Mouse (Mus musculus) forebrain, embryonic 16.5 days (tissue): ENCODE results near the gene Sly. TPM values are rescaled to one million over a fixed set of nuclear protein-coding genes. Genes with fewer than 3 reads are reported as not detected.
"Not testable (repeated sequence)": the region's sequence is repeated elsewhere in the genome, so short reads cannot be mapped to it uniquely, and the experiment has no call there.

Experiments
- ATAC-seq: fragments of 200-750 bp; cut with Nextera tagmentation; 2 replicates; pipeline ENCODE4 v1.8.0; 2017; ENCODE audit warnings: mild to moderate bottlenecking, moderate library complexity
- H3K27ac ChIP-seq: fragments of 300-500 bp; sonication (generic); 2 replicates; pipeline ENCODE4 v1.5.1; 2014; ENCODE audit warnings: low read length, control low read depth
- H3K27me3 ChIP-seq: fragments of 300-500 bp; sonication (generic); replicated peaks from 2 replicates; pipeline ENCODE4 v1.6.1; 2014; ENCODE audit warnings: low read length; ENCODE audit not compliant: control insufficient read depth, insufficient read depth
- H3K36me3 ChIP-seq: fragments of 300-500 bp; sonication (generic); 2 replicates; pipeline ENCODE4 v1.6.1; 2014; ENCODE audit not compliant: control insufficient read depth, insufficient read depth
- H3K4me1 ChIP-seq: fragments of 300-500 bp; sonication (generic); replicated peaks from 2 replicates; pipeline ENCODE4 v1.6.1; 2014; ENCODE audit warnings: low read length; ENCODE audit not compliant: control insufficient read depth, insufficient read depth
- H3K4me2 ChIP-seq: fragments of 300-500 bp; sonication (generic); 2 replicates; pipeline ENCODE4 v1.6.1; 2014; ENCODE audit warnings: mild to moderate bottlenecking, low read length, control low read depth
- H3K4me3 ChIP-seq: fragments of 300-500 bp; sonication (generic); replicated peaks from 2 replicates; pipeline ENCODE4 v1.5.1; 2014; ENCODE audit warnings: mild to moderate bottlenecking, low read length, control low read depth
- H3K9ac ChIP-seq: fragments of 300-500 bp; sonication (generic); replicated peaks from 2 replicates; pipeline ENCODE4 v1.6.1; 2014; ENCODE audit warnings: low read depth, low read length, control low read depth
- H3K9me3 ChIP-seq: fragments of 300-500 bp; sonication (generic); 2 replicates; pipeline ENCODE4 v1.6.1; 2016; ENCODE audit warnings: low read length; ENCODE audit not compliant: control insufficient read depth
- WGBS: fragments of 180-500 bp; shearing (Covaris S2); extraction: QIAGEN DNeasy Blood & Tissue Kit; methylation state at CpG from one replicate; pipeline ENCODE4 v1.1.7; 2014; 5-methylcytosine and 5-hydroxymethylcytosine counted together
- polyA plus RNA-seq: library from polyadenylated mRNA; unstranded; fragments of >200 nt; fragmentation: Nextera tagmentation; extraction: Ambion mirVana; gene quantifications from 2 replicates; pipeline ENCODE4 v1.2.1, GENCODE M21; 2015

The Sly gene
- polyA plus RNA-seq: not detected in 2 replicates

GRCm38 (mm10) chrY:57186888-57187287 lies at the start of gene Sly:
Sly (plus strand) TSS chrY:57187188.
- not testable (repeated sequence) for H3K4me1 ChIP-seq, H3K9ac ChIP-seq, ATAC-seq, H3K27me3 ChIP-seq, H3K27ac ChIP-seq, H3K4me2 ChIP-seq, H3K9me3 ChIP-seq, H3K4me3 ChIP-seq, H3K36me3 ChIP-seq
- WGBS: no CpG with 5 or more reads among the region's 5 CpGs
